Mouse (Mus musculus): Measurements from ENCODE around the gene Nmnat2.

- TF ChIP-seq CTCF (IDR thresholded peaks at IDR 0.05; ENCODE audit: low read depth, low read length), result no peak
- no peak for TF ChIP-seq POLR2A (IDR thresholded peaks at IDR 0.05; ENCODE audit: extremely low read depth, insufficient read depth, low read length)
These were observed 139.7 kb downstream of the Nmnat2 start for GRCm38 (mm10) chr1:153094226-153095076.

All from liver, adult 2 months (tissue).